Mouse (Mus musculus): Measurements from ENCODE around the gene Itga8.

GRCm38 (mm10) chr2:12221671-12222070 is 80.1 kb downstream of the Itga8 start:
- TF ChIP-seq CTCF (IDR thresholded peaks at IDR 0.05; ENCODE audit: low read depth, low read length) = no peak
- TF ChIP-seq TAL1 (conservative IDR thresholded peaks at IDR 0.05; ENCODE audit: low read depth, low read length) = no peak
- no peak for TF ChIP-seq POLR2AphosphoS5 (IDR thresholded peaks at IDR 0.05; ENCODE audit: insufficient replicate concordance, low read depth, low read length)
- no peak for TF ChIP-seq GATA1 (IDR thresholded peaks at IDR 0.05; ENCODE audit: borderline replicate concordance, low read length)

Data from G1E (cell line).